Mouse (Mus musculus) embryonic facial prominence, embryonic 12.5 days (tissue): ENCODE measurements around the gene Pigo. TPM values are rescaled to one million over a fixed set of nuclear protein-coding genes. Genes with fewer than 3 reads are reported as not detected.
A peak's percentile ranks its signal among the peaks of the same experiment; 100 is the strongest.

Experiments
- ATAC-seq: fragments of 200-750 bp; cut with Nextera tagmentation; 2 replicates; pipeline ENCODE4 v1.8.0; 2017; ENCODE audit not compliant: insufficient number of reproducible peaks, insufficient read depth, low FRiP score, low TSS enrichment
- H3K27ac ChIP-seq: fragments of 300-500 bp; sonication (generic); 2 replicates; pipeline ENCODE4 v1.5.1; 2016; ENCODE audit warnings: mild to moderate bottlenecking
- H3K27me3 ChIP-seq: fragments of 300-500 bp; sonication (generic); 2 replicates; pipeline ENCODE4 v1.6.1; 2016; ENCODE audit warnings: mild to moderate bottlenecking, moderate library complexity
- H3K36me3 ChIP-seq: fragments of 300-500 bp; sonication (generic); 2 replicates; pipeline ENCODE4 v1.6.1; 2016; ENCODE audit warnings: mild to moderate bottlenecking
- H3K4me1 ChIP-seq: fragments of 300-500 bp; sonication (generic); 2 replicates; pipeline ENCODE4 v1.6.1; 2016
- H3K4me2 ChIP-seq: fragments of 300-500 bp; sonication (generic); replicated peaks from 2 replicates; pipeline ENCODE4 v1.6.1; 2016; ENCODE audit warnings: mild to moderate bottlenecking, moderate library complexity
- H3K4me3 ChIP-seq: fragments of 300-500 bp; sonication (generic); 2 replicates; pipeline ENCODE4 v1.5.1; 2016; ENCODE audit warnings: mild to moderate bottlenecking
- H3K9ac ChIP-seq: fragments of 300-500 bp; sonication (generic); 2 replicates; pipeline ENCODE4 v1.6.1; 2016; ENCODE audit warnings: mild to moderate bottlenecking, moderate library complexity
- H3K9me3 ChIP-seq: fragments of 300-500 bp; sonication (generic); 2 replicates; pipeline ENCODE4 v1.6.1; 2016; ENCODE audit warnings: mild to moderate bottlenecking, moderate library complexity
- WGBS: fragments of 180-500 bp; shearing (Covaris S2); methylation state at CpG from one replicate; pipeline ENCODE4 v1.1.7; 2016; 5-methylcytosine and 5-hydroxymethylcytosine counted together
- polyA plus RNA-seq: library from polyadenylated mRNA; unstranded; fragments of >200 nt; fragmentation: Nextera tagmentation; extraction: Ambion mirVana; gene quantifications from 2 replicates; pipeline ENCODE4 v1.2.1, GENCODE M21; 2016

The Pigo gene
- 26.5 and 28.1 TPM in 2 replicates for polyA plus RNA-seq

GRCm38 (mm10) chr4:43025084-43025960 is at the start of gene Pigo:
Gene Pigo (minus strand): TSS chr4:43025819.
- Histone ChIP-seq H3K9me3 (no peaks in the 10 kb centered on the region), H3K4me3 (peak within 1 kb of the TSS; percentile 62), H3K27me3 (no peaks in the 10 kb centered on the region), H3K36me3 (peaks cover 62% of the 10 kb centered on the region), H3K4me1 (peaks cover 17% of the 10 kb centered on the region), H3K4me2 (peak within 1 kb of the TSS; percentile 72), H3K9ac (peak within 1 kb of the TSS; percentile 53), H3K27ac (peak within 1 kb of the TSS; percentile 88)
- ATAC-seq = peak; percentile 82
- WGBS = 7% methylated on average over 42 of the region's 42 CpGs

DNA sequence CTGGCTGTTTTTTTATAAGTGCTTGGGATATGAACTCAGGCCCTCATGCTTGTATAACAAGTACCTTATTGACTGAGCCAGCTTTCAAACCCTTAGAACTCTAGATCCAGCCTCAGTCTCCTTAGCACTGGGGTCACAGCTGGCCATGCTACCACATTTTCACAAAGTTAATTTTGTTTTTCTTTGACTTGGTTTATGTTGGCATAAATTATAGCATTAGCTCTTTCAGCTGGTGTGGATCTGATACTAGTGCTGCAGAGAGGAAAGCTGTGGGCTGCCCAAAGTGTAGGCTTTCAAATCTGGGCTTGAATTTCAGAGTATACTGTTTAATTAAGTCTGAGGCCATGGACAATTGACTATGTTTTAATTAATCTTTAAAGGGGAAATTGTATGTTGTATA is 49.3 kb upstream of the Pigo start:
- no peak overlapping the region for H3K4me3 ChIP-seq
- ATAC-seq = no peak
- H3K27me3 ChIP-seq = no peaks in the 10 kb centered on the region
- H3K27ac ChIP-seq = no peak overlapping the region
- no peak overlapping the region for H3K9ac ChIP-seq
- H3K4me2 ChIP-seq = no peak overlapping the region
- H3K36me3 ChIP-seq = no peaks in the 10 kb centered on the region
- H3K9me3 ChIP-seq = no peaks in the 10 kb centered on the region
- H3K4me1 ChIP-seq = no peaks in the 10 kb centered on the region

- WGBS = 91% methylated on average over 4 of the region's 4 CpGs
- no peak for ATAC-seq
- Histone ChIP-seq H3K27me3 (peaks cover 6% of the 10 kb centered on the region), H3K4me2 (no peak overlapping the region), H3K36me3 (no peaks in the 10 kb centered on the region), H3K27ac (no peak overlapping the region), H3K9me3 (no peaks in the 10 kb centered on the region), H3K9ac (no peak overlapping the region), H3K4me3 (no peak overlapping the region), H3K4me1 (no peaks in the 10 kb centered on the region)
Measured at GRCm38 (mm10) chr4:43065471-43065870, 39.9 kb upstream of the Pigo start.

- H3K4me3 ChIP-seq = no peak overlapping the region
- no peaks in the 10 kb centered on the region for H3K36me3 ChIP-seq
- ATAC-seq = no peak
- H3K27ac ChIP-seq = no peak overlapping the region
- no peaks in the 10 kb centered on the region for H3K4me1 ChIP-seq
- no peak overlapping the region for H3K9ac ChIP-seq
- H3K4me2 ChIP-seq = no peak overlapping the region
- no peaks in the 10 kb centered on the region for H3K9me3 ChIP-seq
- 38% methylated on average over 3 of the region's 3 CpGs for WGBS
- H3K27me3 ChIP-seq = peaks cover 20% of the 10 kb centered on the region
Measured at GRCm38 (mm10) chr4:43060286-43060685, 34.7 kb upstream of the Pigo start.

- Histone ChIP-seq H3K4me1 (no peaks in the 10 kb centered on the region), H3K27me3 (peaks cover 20% of the 10 kb centered on the region), H3K36me3 (no peaks in the 10 kb centered on the region), H3K9me3 (no peaks in the 10 kb centered on the region), H3K27ac (no peak overlapping the region), H3K9ac (no peak overlapping the region), H3K4me3 (peak overlapping the region; percentile 68), H3K4me2 (peak overlapping the region; percentile 96)
- no peak for ATAC-seq
- WGBS = 28% methylated on average over 3 of the region's 3 CpGs
Measured at GRCm38 (mm10) chr4:43059697-43060096, 34.1 kb upstream of the Pigo start.

GRCm38 (mm10) chr4:43058753-43059654 is 33.4 kb upstream of the Pigo start, which contains the start of gene Unc13b:
Gene Unc13b (plus strand): TSS chr4:43058953.
- Histone ChIP-seq H3K4me1 (no peaks in the 10 kb centered on the region), H3K27me3 (peaks cover 20% of the 10 kb centered on the region), H3K9ac (peak within 1 kb of the TSS; percentile 39), H3K4me3 (peak within 1 kb of the TSS; percentile 68), H3K27ac (0 out of 2 replicates have a peak within 1 kb of the TSS, but pooled peaks have one; percentile 36), H3K4me2 (peak within 1 kb of the TSS; percentile 96), H3K36me3 (no peaks in the 10 kb centered on the region), H3K9me3 (no peaks in the 10 kb centered on the region)
- WGBS = under 1% methylated on average over 85 of the region's 90 CpGs
- ATAC-seq = peak; percentile 92

DNA sequence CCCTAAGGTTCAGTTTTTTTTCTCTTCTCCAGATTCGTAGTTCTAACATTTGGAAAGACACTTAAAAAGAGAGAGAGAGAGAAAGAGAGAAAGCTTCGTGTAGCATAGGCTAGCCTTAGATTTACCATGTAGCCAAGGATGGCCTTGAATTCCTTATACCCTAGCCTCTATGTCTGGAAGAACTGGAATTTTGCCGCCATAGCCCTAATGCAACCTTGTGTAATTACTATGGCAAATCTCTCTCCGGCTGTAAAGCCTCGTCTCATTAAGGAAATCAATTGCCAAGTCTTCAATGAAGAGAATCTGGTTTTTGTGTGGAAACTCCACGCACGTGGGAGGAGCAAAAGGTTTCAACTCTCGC is 32.8 kb upstream of the Pigo start:
- WGBS = 22% methylated on average over 8 of the region's 8 CpGs
- Histone ChIP-seq H3K36me3 (no peaks in the 10 kb centered on the region), H3K27ac (no peak overlapping the region), H3K4me1 (no peaks in the 10 kb centered on the region), H3K9me3 (no peaks in the 10 kb centered on the region), H3K4me3 (peak overlapping the region; percentile 68), H3K4me2 (peak overlapping the region; percentile 96), H3K27me3 (peaks cover 20% of the 10 kb centered on the region), H3K9ac (no peak overlapping the region; the same call in 1 of the 2 replicates)
- peak; percentile 11; the same call in 1 of the 2 replicates for ATAC-seq

DNA sequence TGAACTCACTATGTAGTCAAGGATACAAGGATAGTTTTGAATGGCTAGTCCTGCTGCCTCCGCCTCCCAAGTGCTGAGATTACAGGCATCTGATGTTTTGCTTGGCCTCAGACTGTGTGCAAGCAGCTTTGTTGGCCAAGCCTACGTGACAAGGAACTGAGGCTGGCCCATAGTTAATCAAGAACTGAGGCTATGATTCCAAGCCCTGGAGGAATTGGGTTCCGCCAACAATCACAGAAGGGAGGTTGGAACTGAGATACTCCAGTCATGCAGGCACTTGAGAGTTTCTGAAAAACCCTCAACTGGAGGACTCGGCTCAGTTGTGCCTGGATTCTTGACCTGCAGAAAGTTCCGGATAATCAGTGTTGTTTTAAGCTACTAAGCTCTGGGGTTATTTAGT is 32.0 kb upstream of the Pigo start:
- H3K27me3 ChIP-seq = peaks cover 20% of the 10 kb centered on the region
- H3K36me3 ChIP-seq = no peaks in the 10 kb centered on the region
- no peak overlapping the region for H3K4me3 ChIP-seq
- H3K4me1 ChIP-seq = no peaks in the 10 kb centered on the region
- 88% methylated on average over 5 of the region's 5 CpGs for WGBS
- no peak for ATAC-seq
- H3K9me3 ChIP-seq = no peaks in the 10 kb centered on the region
- no peak overlapping the region for H3K4me2 ChIP-seq
- no peak overlapping the region for H3K27ac ChIP-seq
- no peak overlapping the region for H3K9ac ChIP-seq

- H3K4me2 ChIP-seq = no peak overlapping the region
- no peaks in the 10 kb centered on the region for H3K9me3 ChIP-seq
- no peaks in the 10 kb centered on the region for H3K36me3 ChIP-seq
- H3K9ac ChIP-seq = no peak overlapping the region
- ATAC-seq = no peak
- H3K4me3 ChIP-seq = no peak overlapping the region
- WGBS = 14% methylated on average over 4 of the region's 4 CpGs
- H3K4me1 ChIP-seq = 0 out of 2 replicates have a peak, but pooled peaks cover 1% of the 10 kb centered on the region
- no peaks in the 10 kb centered on the region for H3K27me3 ChIP-seq
- H3K27ac ChIP-seq = no peak overlapping the region
Measured at GRCm38 (mm10) chr4:43052627-43053026, 27.0 kb upstream of the Pigo start.

GRCm38 (mm10) chr4:43047231-43047630 is 21.6 kb upstream of the Pigo start:
- 11% methylated on average over 5 of the region's 5 CpGs for WGBS
- H3K9ac ChIP-seq = 0 out of 2 replicates have a peak overlapping the region, but pooled peaks have one; percentile 27
- H3K27me3 ChIP-seq = no peaks in the 10 kb centered on the region
- peak overlapping the region; percentile 30; the same call in 1 of the 2 replicates for H3K4me2 ChIP-seq
- H3K36me3 ChIP-seq = no peaks in the 10 kb centered on the region
- no peak overlapping the region for H3K4me3 ChIP-seq
- peaks cover 21% of the 10 kb centered on the region for H3K4me1 ChIP-seq
- no peak for ATAC-seq
- no peak overlapping the region for H3K27ac ChIP-seq
- no peaks in the 10 kb centered on the region for H3K9me3 ChIP-seq

DNA sequence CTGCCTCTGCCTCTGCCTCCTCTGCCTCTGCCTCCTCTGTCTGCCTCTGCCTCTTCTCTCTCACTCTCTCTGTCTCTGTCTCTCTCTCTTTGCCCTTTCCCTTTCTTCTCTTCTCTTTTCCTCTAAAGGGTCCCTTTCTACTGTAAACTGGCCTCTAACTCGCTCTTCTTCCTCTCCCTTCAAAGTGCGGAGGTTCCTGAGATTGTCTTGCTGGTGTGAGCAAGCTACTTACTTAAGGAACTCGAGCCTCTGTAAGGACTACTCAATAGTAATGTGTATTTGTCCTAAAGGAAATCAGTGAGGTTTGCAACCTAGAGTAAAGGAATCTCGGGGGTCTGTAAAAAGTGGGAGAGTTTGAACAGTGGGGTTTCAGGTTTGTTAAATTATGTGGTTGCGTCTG is 21.0 kb upstream of the Pigo start:
- Histone ChIP-seq H3K4me2 (peak overlapping the region; percentile 78; the same call in 1 of the 2 replicates), H3K4me3 (no peak overlapping the region), H3K9ac (no peak overlapping the region), H3K27ac (no peak overlapping the region), H3K36me3 (no peaks in the 10 kb centered on the region), H3K4me1 (peaks cover 21% of the 10 kb centered on the region), H3K27me3 (no peaks in the 10 kb centered on the region), H3K9me3 (no peaks in the 10 kb centered on the region)
- 60% methylated on average over 5 of the region's 5 CpGs for WGBS
- ATAC-seq = no peak
